Comparison of ENCODE assay signal across 24 mouse cellular contexts in genomic region chr19:53779818-53780217, GRCm38 (mm10).
A peak's percentile ranks its signal among the peaks of the same experiment; 100 is the strongest.
DNase-seq lines count a peak whose midpoint lies in the region; ATAC-seq and TF ChIP-seq lines count a peak whose summit lies in the region.
"Had no signal": no experiment of that assay in that cellular context is flagged by ENCODE, and none has a peak within 500 bp of the region (broad histone marks: within the 10 kb centered on the region; RNA-seq: fewer than 3 reads in every experiment).

No protein-coding gene starts in this region.

- no peaks in the 10 kb centered on the region for H3K9me3 ChIP-seq in liver, embryonic 11.5 days (ENCODE audit: control insufficient read depth, low read length)
- H3K9me3 ChIP-seq in liver, postnatal 0 days (ENCODE audit: low read length) = no peaks in the 10 kb centered on the region
- no peaks in the 10 kb centered on the region for H3K9me3 ChIP-seq in liver, embryonic 15.5 days (replicated peaks)
- H3K9me3 ChIP-seq: embryonic facial prominence, embryonic 12.5 days; forebrain, embryonic 12.5 days; G1E; hindbrain, embryonic 12.5 days had no signal

- no peak overlapping the region for H3K4me2 ChIP-seq in liver, embryonic 11.5 days
- H3K4me2 ChIP-seq in liver, postnatal 0 days (ENCODE audit: low read depth, low read length) = no peak overlapping the region
- no peak overlapping the region for H3K4me2 ChIP-seq in liver, embryonic 15.5 days
- H3K4me2 ChIP-seq: embryonic facial prominence, embryonic 12.5 days; forebrain, embryonic 12.5 days; heart, embryonic 11.5 days; hindbrain, embryonic 12.5 days had no signal

- H3K27me3 ChIP-seq in liver, embryonic 11.5 days (replicated peaks; ENCODE audit: control insufficient read depth, insufficient read depth, low read length) = no peaks in the 10 kb centered on the region
- no peaks in the 10 kb centered on the region for H3K27me3 ChIP-seq in liver, postnatal 0 days (ENCODE audit: insufficient read depth, low read length)
- H3K27me3 ChIP-seq in liver, embryonic 15.5 days = no peaks in the 10 kb centered on the region
- H3K27me3 ChIP-seq: embryonic facial prominence, embryonic 12.5 days; hindbrain, embryonic 12.5 days had no signal

- no peak for TF ChIP-seq EP300 in liver, postnatal 0 days (IDR thresholded peaks at IDR 0.05; ENCODE audit: low read depth)

- intact Hi-C loops in gastrocnemius, adult 2 months (cut with DNase I) = no loop called here
- intact Hi-C loops in gastrocnemius, postnatal 14 days (cut with DNase I; ENCODE audit: low total_unique reads) = no loop called here

- H3K4me1 ChIP-seq in liver, embryonic 11.5 days (replicated peaks; ENCODE audit: control insufficient read depth, insufficient read depth, low read length) = peaks cover 25% of the 10 kb centered on the region
- peaks cover 14% of the 10 kb centered on the region; the same call in 1 of the 2 replicates for H3K4me1 ChIP-seq in liver, postnatal 0 days (ENCODE audit: insufficient read depth)
- peaks cover 33% of the 10 kb centered on the region for H3K4me1 ChIP-seq in liver, embryonic 15.5 days (replicated peaks)
- H3K4me1 ChIP-seq: embryonic facial prominence, embryonic 12.5 days; hindbrain, embryonic 12.5 days had no signal

- H3K9ac ChIP-seq in liver, embryonic 11.5 days (ENCODE audit: low read depth, low read length) = no peak overlapping the region
- H3K9ac ChIP-seq in liver, postnatal 0 days (replicated peaks) = no peak overlapping the region
- H3K9ac ChIP-seq in liver, embryonic 15.5 days = no peak overlapping the region
- H3K9ac ChIP-seq: forebrain, embryonic 12.5 days; hindbrain, embryonic 12.5 days had no signal

- no peak for DNase-seq in gastrocnemius, adult 2 months
- no peak for DNase-seq in gastrocnemius, postnatal 14 days
- no peak for DNase-seq in liver, embryonic 11.5 days (ENCODE audit: low spot score)
- no peak for DNase-seq in liver, postnatal 0 days
- no peak for DNase-seq in cerebellum, adult 11 months
- DNase-seq in thymus, postnatal 10 days (ENCODE audit: low spot score in 2 of 2) = no peak
- DNase-seq: adrenal gland, postnatal 10 days; B cell, adult 2 months; cerebellum, adult 11-12 months; cerebellum, adult 9-10 months; cerebellum, postnatal 25 days; gastrocnemius, postnatal 25 days; heart, postnatal 10 days; heart, postnatal 4 days had no signal

- peak; percentile 67; the same call in 1 of the 2 replicates for ATAC-seq in liver, embryonic 11.5 days (replicated peaks; ENCODE audit: low FRiP score)
- ATAC-seq in liver, postnatal 0 days = no peak
- peak; percentile 34; the same call in 1 of the 2 replicates for ATAC-seq in liver, embryonic 15.5 days (ENCODE audit: insufficient read depth)
- ATAC-seq: CD4-positive, CD25-positive, alpha-beta regulatory T cell, adult 4 months; forebrain, embryonic 16.5 days; hindbrain, embryonic 16.5 days; inflammation-experienced regulatory T-cells, adult 6 months had no signal

- no peak overlapping the region for H3K4me3 ChIP-seq in gastrocnemius, adult 2 months
- H3K4me3 ChIP-seq in liver, embryonic 11.5 days (ENCODE audit: low read depth, low read length) = no peak overlapping the region
- no peak overlapping the region for H3K4me3 ChIP-seq in liver, postnatal 0 days (ENCODE audit: low read depth, low read length)
- no peak overlapping the region for H3K4me3 ChIP-seq in liver, embryonic 15.5 days (replicated peaks)
- H3K4me3 ChIP-seq: embryonic facial prominence, embryonic 12.5 days; forebrain, embryonic 12.5 days; hindbrain, embryonic 12.5 days had no signal

- TF ChIP-seq CTCF in gastrocnemius, adult 2 months (IDR thresholded peaks at IDR 0.05) = no peak
- no peak for TF ChIP-seq CTCF in liver, postnatal 0 days (IDR thresholded peaks at IDR 0.05; ENCODE audit: low read depth)

- H3K27ac ChIP-seq in gastrocnemius, adult 2 months = 0 out of 2 replicates have a peak overlapping the region, but pooled peaks have one; percentile 4
- no peak overlapping the region for H3K27ac ChIP-seq in liver, embryonic 11.5 days (ENCODE audit: low read depth, low read length)
- no peak overlapping the region for H3K27ac ChIP-seq in liver, postnatal 0 days (ENCODE audit: low read depth)
- peak overlapping the region; percentile 49 for H3K27ac ChIP-seq in liver, embryonic 15.5 days (replicated peaks)
- H3K27ac ChIP-seq: embryonic facial prominence, embryonic 12.5 days; forebrain, embryonic 12.5 days; hindbrain, embryonic 12.5 days had no signal

- 48% methylated on average over 4 of the region's 4 CpGs for WGBS in liver, embryonic 11.5 days
- 65% methylated on average over 4 of the region's 4 CpGs for WGBS in liver, postnatal 0 days (ENCODE audit: insufficient replicate concordance)
- 28% methylated on average over 4 of the region's 4 CpGs for WGBS in liver, embryonic 15.5 days (ENCODE audit: insufficient replicate concordance)

- no peaks in the 10 kb centered on the region for H3K36me3 ChIP-seq in liver, embryonic 11.5 days (ENCODE audit: control insufficient read depth, insufficient read depth, low read length)
- no peaks in the 10 kb centered on the region for H3K36me3 ChIP-seq in liver, postnatal 0 days (replicated peaks; ENCODE audit: insufficient read depth, low read length)
- H3K36me3 ChIP-seq in liver, embryonic 15.5 days (replicated peaks) = no peaks in the 10 kb centered on the region
- H3K36me3 ChIP-seq: embryonic facial prominence, embryonic 12.5 days; forebrain, embryonic 12.5 days; G1E; hindbrain, embryonic 12.5 days had no signal

Comparison
In these comparisons a context has a peak if more than half of its experiments do, and no peak if none do; other contexts are left out.
1. H3K27ac ChIP-seq: peak in gastrocnemius, adult 2 months (single experiment) and liver, embryonic 15.5 days (single experiment); none in liver, embryonic 11.5 days (single experiment) and liver, postnatal 0 days (single experiment).